Mouse (Mus musculus) spleen, postnatal 4 days (tissue): ENCODE data around the gene Btg2.

Experiments
- DNase-seq, 2 experiments: peaks; one replicate each; pipeline ENCODE4 v3.0.0; 2022; ENCODE audit warnings: low spot score in 2 of 2

Btg2 gene

GRCm38 (mm10) chr1:134097956-134098725 lies 19.2 kb upstream of the Btg2 start:
- peak in 1 of 2 experiments; percentile 71 for DNase-seq

GRCm38 (mm10) chr1:134097080-134097855 lies 18.3 kb upstream of the Btg2 start:
- DNase-seq = no peak

GRCm38 (mm10) chr1:134096264-134096934 lies 17.5 kb upstream of the Btg2 start:
- DNase-seq = peak in 1 of 2 experiments; percentile 74

- DNase-seq = no peak
Observed at GRCm38 (mm10) chr1:134095721-134096120, 16.8 kb upstream of the Btg2 start.

GRCm38 (mm10) chr1:134095033-134095612 lies 16.2 kb upstream of the Btg2 start:
- DNase-seq = peak in 1 of 2 experiments; percentile 70

GRCm38 (mm10) chr1:134093771-134094526 lies 15.0 kb upstream of the Btg2 start:
- DNase-seq = peak; percentile 49 to 81

- peak; percentile 92 to 95 for DNase-seq
Observed at GRCm38 (mm10) chr1:134092852-134093770, 14.2 kb upstream of the Btg2 start.

GRCm38 (mm10) chr1:134092368-134092767 lies 13.4 kb upstream of the Btg2 start:
- DNase-seq = no peak

- no peak for DNase-seq
Observed at GRCm38 (mm10) chr1:134091851-134092250, 12.9 kb upstream of the Btg2 start.

GRCm38 (mm10) chr1:134089074-134089473 lies 10.2 kb upstream of the Btg2 start:
- no peak for DNase-seq

GRCm38 (mm10) chr1:134086811-134087398 lies 8.0 kb upstream of the Btg2 start:
- no peak for DNase-seq

GRCm38 (mm10) chr1:134086017-134086416 lies 7.1 kb upstream of the Btg2 start:
- DNase-seq = no peak

GRCm38 (mm10) chr1:134084128-134084527 lies 5.2 kb upstream of the Btg2 start:
- no peak for DNase-seq

GRCm38 (mm10) chr1:134083676-134084075 lies 4.8 kb upstream of the Btg2 start:
- no peak for DNase-seq

GRCm38 (mm10) chr1:134082987-134083516 lies 4.1 kb upstream of the Btg2 start:
- DNase-seq = peak; percentile 54 to 75

GRCm38 (mm10) chr1:134080881-134081450 lies 2.0 kb upstream of the Btg2 start:
- DNase-seq = no peak

- no peak for DNase-seq
Observed at GRCm38 (mm10) chr1:134080406-134080805, 1.5 kb upstream of the Btg2 start.

- peak in 1 of 2 experiments; percentile 24 for DNase-seq
Observed at GRCm38 (mm10) chr1:134079477-134080163, 700 bp upstream of the Btg2 start.
